Mouse (Mus musculus): ENCODE results near the gene Use1. TPM values are rescaled to one million over a fixed set of nuclear protein-coding genes. Genes with fewer than 3 reads are reported as not detected.

The Use1 gene
- polyA plus RNA-seq, 1 experiment from 2014 or later: 113 TPM

DNA sequence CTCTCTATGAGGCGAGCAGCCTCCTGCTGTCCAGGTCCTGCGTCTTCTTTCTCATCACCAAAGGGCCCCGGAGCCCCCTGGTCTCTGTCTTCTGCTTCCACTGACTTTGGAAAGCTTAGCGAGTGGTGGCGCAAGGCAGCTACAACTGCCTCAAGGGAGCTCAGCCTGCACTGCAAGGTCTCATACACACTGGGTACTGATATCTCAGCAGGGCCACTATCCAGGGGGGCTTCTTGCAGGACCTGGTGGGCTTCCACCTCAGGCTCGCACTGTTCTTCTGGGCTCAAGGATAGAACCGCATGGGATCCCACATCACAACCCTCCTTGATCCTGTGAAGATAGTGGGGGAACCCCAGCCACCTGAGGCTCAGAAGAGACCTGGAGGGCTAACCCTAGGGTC is 27.8 kb downstream of the Use1 start:
- no peak for ATAC-seq (ENCODE audit: low FRiP score, low read depth)
- H3K36me3 ChIP-seq: peaks cover 3% of the 10 kb centered on the region; the same call in 1 of the 2 replicates
- no peak overlapping the region for H3K27ac ChIP-seq (replicated peaks)
- H3K9ac ChIP-seq: no peak overlapping the region
- no peak overlapping the region for H3K4me3 ChIP-seq
- peak overlapping the region; percentile 18; the same call in 1 of the 2 replicates for H3K4me2 ChIP-seq
- no peaks in the 10 kb centered on the region for H3K9me3 ChIP-seq
- H3K4me1 ChIP-seq (replicated peaks): peaks cover 13% of the 10 kb centered on the region
- no peaks in the 10 kb centered on the region for H3K27me3 ChIP-seq
- 82% methylated on average over 7 of the region's 7 CpGs for WGBS

DNA sequence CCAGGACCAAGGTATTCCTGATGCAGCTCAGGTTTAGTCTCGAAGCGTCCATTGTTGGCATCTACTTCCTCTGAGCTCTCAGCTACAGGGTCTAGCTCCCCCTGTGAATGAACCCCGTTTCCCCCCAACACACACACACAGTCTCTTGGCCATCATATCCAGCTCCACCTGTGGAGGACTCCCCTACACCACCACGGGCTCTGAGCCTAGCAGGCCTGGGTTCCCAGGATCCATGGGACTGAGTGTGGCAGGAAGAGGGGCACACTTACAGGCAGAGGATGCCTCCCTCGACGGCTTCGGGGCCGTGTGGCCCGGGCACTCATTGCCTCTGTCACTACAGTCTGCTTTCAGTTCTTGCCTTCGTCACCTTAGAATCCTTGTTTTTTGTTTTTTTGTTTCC is 28.4 kb downstream of the Use1 start:
- 85% methylated on average over 10 of the region's 10 CpGs for WGBS
- Histone ChIP-seq H3K4me1 (replicated peaks) (peaks cover 13% of the 10 kb centered on the region), H3K9me3 (no peaks in the 10 kb centered on the region), H3K4me2 (no peak overlapping the region), H3K9ac (no peak overlapping the region), H3K27ac (replicated peaks) (no peak overlapping the region; the same call in 1 of the 2 replicates), H3K27me3 (no peaks in the 10 kb centered on the region), H3K4me3 (no peak overlapping the region), H3K36me3 (peaks cover 5% of the 10 kb centered on the region; the same call in 1 of the 2 replicates)
- no peak for ATAC-seq (ENCODE audit: low FRiP score, low read depth)

DNA sequence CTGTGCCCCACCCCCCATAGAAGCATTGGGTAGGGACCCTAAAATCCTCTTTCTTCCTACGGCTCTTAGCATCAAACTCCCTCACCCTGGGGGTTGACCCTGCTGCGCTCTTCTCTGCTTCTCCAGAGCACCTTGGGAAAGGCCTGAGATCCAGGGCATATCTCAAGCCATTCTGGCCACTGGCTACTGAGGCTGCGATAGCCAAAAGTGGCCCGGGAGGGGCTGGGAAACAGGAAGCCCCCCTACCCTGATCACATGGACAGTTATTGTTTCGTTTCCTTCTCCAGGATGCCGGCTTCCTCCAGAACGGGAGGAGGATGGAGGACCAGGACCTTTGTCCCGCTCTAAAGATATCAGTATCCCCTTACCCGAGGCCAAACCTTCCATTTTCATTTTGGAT is 29.0 kb downstream of the Use1 start, which contains the start of gene Ushbp1:
Gene Ushbp1, minus strand, starts transcription at position 174 of the 400 bp plus-strand sequence.
- H3K4me2 ChIP-seq: peak within 1 kb of the TSS; percentile 86
- no peaks in the 10 kb centered on the region for H3K27me3 ChIP-seq

DNA sequence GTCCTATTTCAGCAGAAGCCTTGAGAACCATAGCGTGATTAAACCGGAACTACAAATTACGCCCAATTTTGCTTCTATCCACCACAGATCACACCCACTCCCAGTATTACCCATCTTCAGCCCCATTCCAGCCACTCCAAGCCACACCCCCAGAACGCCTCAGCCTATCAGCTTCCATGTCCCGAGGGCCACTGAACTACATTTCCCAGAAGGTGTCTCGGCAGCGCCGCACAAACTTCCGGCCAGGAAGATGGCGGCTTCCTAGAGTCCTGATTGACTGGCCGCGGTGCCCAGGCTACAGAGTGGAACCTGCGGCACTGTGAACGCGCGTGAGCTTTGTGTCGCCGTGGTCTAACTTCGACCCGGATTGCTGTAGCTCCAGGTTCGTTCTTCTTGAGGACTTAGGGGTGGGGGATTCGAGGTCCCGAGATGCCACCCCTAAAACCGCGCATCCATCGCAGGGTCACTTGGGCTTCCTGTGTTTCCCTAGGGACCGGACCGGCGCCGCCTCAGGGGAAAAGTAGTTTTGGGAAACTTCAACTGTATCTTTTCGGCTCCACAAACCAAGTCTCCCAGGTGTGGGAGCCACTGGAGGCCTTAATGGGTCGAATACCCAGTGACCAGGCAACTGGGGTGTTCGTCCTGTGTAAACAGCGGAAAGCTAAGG is 30.1 kb downstream of the Use1 start, which contains the start of gene Babam1:
Gene Babam1, plus strand, starts transcription at position 223 of the 667 bp plus-strand sequence.
- Histone ChIP-seq H3K9ac (peak within 1 kb of the TSS; percentile 55), H3K4me3 (peak within 1 kb of the TSS; percentile 57), H3K27me3 (no peaks in the 10 kb centered on the region), H3K9me3 (no peaks in the 10 kb centered on the region), H3K4me2 (peak within 1 kb of the TSS; percentile 86), H3K4me1 (replicated peaks) (peaks cover 13% of the 10 kb centered on the region), H3K36me3 (peaks cover 5% of the 10 kb centered on the region; the same call in 1 of the 2 replicates), H3K27ac (replicated peaks) (peak within 1 kb of the TSS; percentile 69)
- WGBS: under 1% methylated on average over 34 of the region's 34 CpGs
- peak; percentile 98 for ATAC-seq (ENCODE audit: low FRiP score, low read depth)

More for the DNA sequence above, 29.0 kb downstream of the Use1 start, which contains the start of gene Ushbp1:
- H3K4me1 ChIP-seq (replicated peaks): peaks cover 13% of the 10 kb centered on the region
- no peak for ATAC-seq (ENCODE audit: low FRiP score, low read depth)
- H3K9ac ChIP-seq: no peak within 1 kb of the TSS
- H3K4me3 ChIP-seq: peak within 1 kb of the TSS; percentile 57
- WGBS: 81% methylated on average over 9 of the region's 9 CpGs
- H3K27ac ChIP-seq (replicated peaks): peak within 1 kb of the TSS; percentile 69
- no peaks in the 10 kb centered on the region for H3K9me3 ChIP-seq
- H3K36me3 ChIP-seq: peaks cover 5% of the 10 kb centered on the region; the same call in 1 of the 2 replicates

DNA sequence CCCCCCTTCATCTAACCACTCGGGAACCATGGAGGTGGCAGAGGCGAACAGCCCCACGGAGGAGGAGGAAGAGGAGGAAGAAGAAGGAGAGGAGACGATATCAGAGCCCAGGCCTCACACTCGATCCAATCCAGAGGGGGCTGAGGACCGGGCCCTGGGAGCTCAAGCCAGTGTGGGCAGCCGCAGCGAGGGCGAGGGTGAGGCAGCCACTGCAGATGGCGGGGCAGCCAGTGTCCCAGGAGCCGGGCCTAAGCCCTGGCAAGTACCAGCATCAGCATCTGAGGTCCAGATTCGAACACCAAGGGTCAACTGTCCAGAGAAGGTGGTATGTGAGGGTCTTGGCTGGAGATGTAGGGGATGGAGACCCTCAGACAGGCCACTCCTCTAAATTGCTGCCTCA is 31.1 kb downstream of the Use1 start:
- H3K27ac ChIP-seq (replicated peaks): no peak overlapping the region
- peak overlapping the region; percentile 57 for H3K4me3 ChIP-seq
- H3K36me3 ChIP-seq: peaks cover 5% of the 10 kb centered on the region; the same call in 1 of the 2 replicates
- no peak overlapping the region for H3K9ac ChIP-seq
- peak overlapping the region; percentile 86 for H3K4me2 ChIP-seq
- WGBS: 87% methylated on average over 12 of the region's 12 CpGs
- H3K9me3 ChIP-seq: no peaks in the 10 kb centered on the region
- ATAC-seq (ENCODE audit: low FRiP score, low read depth): no peak
- H3K4me1 ChIP-seq (replicated peaks): peaks cover 13% of the 10 kb centered on the region
- H3K27me3 ChIP-seq: no peaks in the 10 kb centered on the region

DNA sequence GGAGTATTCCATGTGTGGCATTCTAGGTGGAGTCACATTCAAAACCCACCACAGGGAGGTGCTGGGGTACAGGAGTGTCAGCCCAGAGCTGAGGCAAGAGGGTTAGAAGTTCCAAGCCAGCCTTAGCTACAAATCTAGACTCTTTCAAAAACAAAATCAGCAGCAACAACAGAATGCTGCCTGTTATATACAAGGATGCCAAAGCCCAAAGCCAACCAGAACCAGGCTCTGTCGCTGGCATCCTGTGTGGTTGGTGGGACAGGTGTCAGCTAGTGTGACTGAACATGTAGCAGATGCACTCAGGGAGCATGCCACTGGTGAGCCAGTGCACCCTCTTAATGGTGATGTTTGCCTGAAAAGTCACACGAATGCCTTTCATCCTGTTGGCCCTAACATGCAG is 34.2 kb downstream of the Use1 start:
- H3K4me2 ChIP-seq: no peak overlapping the region
- H3K36me3 ChIP-seq: peaks cover 9% of the 10 kb centered on the region; the same call in 1 of the 2 replicates
- no peaks in the 10 kb centered on the region for H3K27me3 ChIP-seq
- no peaks in the 10 kb centered on the region for H3K9me3 ChIP-seq
- H3K27ac ChIP-seq (replicated peaks): no peak overlapping the region
- peaks cover 21% of the 10 kb centered on the region for H3K4me1 ChIP-seq (replicated peaks)
- ATAC-seq (ENCODE audit: low FRiP score, low read depth): no peak
- no peak overlapping the region for H3K9ac ChIP-seq
- H3K4me3 ChIP-seq: no peak overlapping the region
- WGBS: 94% methylated on average over 2 of the region's 2 CpGs

DNA sequence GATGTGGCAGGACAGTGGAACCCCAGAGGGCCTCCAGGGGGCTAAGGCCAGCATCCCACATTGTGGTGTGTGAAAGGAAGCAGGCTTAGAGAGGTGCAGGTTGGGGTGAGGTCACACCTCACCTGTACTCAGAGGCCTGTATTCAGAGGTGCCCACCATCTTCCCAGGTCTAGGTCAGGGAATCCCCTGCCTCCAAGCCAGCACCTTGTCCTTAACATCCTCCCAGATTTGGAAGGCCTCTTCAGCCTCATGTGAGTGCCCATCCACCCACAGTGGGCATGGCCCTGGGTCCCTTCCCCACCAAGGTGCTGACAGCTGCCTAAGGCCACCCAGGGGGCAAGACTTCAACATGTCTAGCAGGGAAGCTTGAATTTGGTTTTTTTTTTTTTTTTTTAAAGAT is 34.8 kb downstream of the Use1 start:
- H3K9me3 ChIP-seq: no peaks in the 10 kb centered on the region
- peaks cover 23% of the 10 kb centered on the region for H3K4me1 ChIP-seq (replicated peaks)
- no peak overlapping the region for H3K4me2 ChIP-seq
- no peak overlapping the region for H3K27ac ChIP-seq (replicated peaks)
- peaks cover 9% of the 10 kb centered on the region; the same call in 1 of the 2 replicates for H3K36me3 ChIP-seq
- no peaks in the 10 kb centered on the region for H3K27me3 ChIP-seq
- ATAC-seq (ENCODE audit: low FRiP score, low read depth): no peak
- no peak overlapping the region for H3K4me3 ChIP-seq
- no peak overlapping the region for H3K9ac ChIP-seq

DNA sequence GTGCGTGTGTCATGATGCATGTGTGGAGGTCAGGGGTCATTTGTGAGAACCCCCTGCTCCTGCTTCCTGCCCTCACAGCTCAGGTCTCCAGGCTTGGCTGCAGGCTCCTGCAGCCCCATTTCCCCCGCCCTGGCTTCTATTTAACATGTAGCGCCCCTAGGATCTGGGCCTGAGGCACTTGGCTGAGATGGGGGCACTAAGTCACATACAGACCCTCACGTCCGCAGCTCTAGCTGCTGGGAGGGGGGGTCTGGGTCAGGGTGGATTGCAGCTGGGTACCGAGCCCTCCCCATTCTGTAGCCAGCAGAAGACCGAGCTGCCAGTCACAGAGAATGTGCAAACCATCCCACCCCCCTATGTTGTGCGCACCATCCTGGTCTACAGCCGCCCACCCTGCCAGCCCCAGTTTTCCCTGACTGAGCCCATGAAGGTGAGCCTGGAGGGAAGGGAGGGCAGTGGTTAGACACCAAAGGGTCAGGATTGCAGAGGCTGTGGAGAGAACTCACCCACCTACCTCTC is 35.9 kb downstream of the Use1 start:
- Histone ChIP-seq H3K36me3 (peaks cover 9% of the 10 kb centered on the region; the same call in 1 of the 2 replicates), H3K27ac (replicated peaks) (no peak overlapping the region), H3K4me3 (no peak overlapping the region), H3K4me1 (replicated peaks) (peaks cover 24% of the 10 kb centered on the region), H3K27me3 (no peaks in the 10 kb centered on the region), H3K9ac (no peak overlapping the region), H3K9me3 (no peaks in the 10 kb centered on the region), H3K4me2 (no peak overlapping the region)
- no peak for ATAC-seq (ENCODE audit: low FRiP score, low read depth)
- WGBS: 85% methylated on average over 9 of the region's 9 CpGs

DNA sequence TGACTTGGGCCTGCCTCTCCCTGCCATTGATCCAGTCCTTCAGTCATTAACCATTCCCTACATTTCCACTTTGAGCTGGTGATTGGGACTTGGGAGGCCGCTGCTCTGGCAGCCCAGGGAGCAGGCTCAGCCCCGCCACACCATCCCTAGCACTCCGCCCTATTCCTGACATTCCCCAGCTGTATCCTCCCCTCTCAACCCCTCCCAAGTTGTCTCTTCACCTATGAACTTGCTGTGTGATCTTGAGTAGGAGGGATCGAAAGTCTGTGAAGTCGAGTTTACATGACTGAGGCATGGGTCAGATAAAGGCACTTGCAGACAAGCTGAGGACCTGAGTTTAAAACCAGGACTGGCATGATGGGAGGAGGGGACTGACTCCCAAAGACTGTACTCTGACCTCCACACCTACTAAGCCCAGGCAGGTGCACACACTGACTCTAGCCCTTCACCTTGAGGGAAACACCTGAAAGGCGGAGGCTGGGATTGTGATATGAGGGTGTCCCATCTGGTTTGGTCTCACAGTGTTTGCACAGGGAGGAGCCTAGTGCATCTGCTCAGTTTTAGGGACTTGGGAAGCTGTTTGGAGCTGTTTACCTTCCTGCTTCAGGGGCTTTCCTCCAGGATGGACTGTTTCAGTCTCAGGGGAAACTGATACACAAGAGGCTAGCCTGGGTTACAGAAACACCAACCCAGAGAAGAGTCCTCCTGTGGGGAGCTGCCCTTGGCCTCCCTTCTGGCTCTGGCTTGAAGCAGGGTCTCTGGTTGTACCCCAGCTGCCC is 36.6 kb downstream of the Use1 start:
- Histone ChIP-seq H3K4me2 (no peak overlapping the region), H3K4me1 (replicated peaks) (peaks cover 20% of the 10 kb centered on the region), H3K4me3 (no peak overlapping the region), H3K36me3 (peaks cover 9% of the 10 kb centered on the region; the same call in 1 of the 2 replicates), H3K9me3 (no peaks in the 10 kb centered on the region), H3K9ac (no peak overlapping the region), H3K27ac (replicated peaks) (no peak overlapping the region), H3K27me3 (no peaks in the 10 kb centered on the region)
- ATAC-seq (ENCODE audit: low FRiP score, low read depth): no peak
- 85% methylated on average over 6 of the region's 6 CpGs for WGBS

DNA sequence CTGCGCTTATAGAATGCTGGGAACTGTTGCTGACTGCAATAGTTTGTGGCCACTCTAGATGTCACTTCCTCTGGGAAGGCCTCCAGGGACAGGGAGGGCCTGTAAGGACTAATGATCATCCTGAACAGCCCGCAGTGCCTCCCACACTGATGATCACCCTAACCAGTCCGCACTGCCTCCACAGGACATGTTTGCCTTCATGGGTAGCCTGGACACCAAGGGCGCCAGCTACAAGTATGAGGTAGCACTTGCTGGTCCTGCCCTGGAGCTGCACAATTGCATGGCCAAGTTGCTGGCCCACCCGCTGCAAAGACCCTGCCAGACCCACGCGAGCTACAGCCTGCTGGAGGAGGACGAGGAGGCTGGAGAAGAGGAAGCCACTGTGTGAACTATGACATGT is 37.4 kb downstream of the Use1 start:
- H3K4me1 ChIP-seq (replicated peaks): peaks cover 20% of the 10 kb centered on the region
- 88% methylated on average over 8 of the region's 8 CpGs for WGBS
- H3K27me3 ChIP-seq: no peaks in the 10 kb centered on the region
- H3K9me3 ChIP-seq: no peaks in the 10 kb centered on the region
- H3K4me3 ChIP-seq: no peak overlapping the region
- H3K9ac ChIP-seq: no peak overlapping the region
- no peak overlapping the region for H3K27ac ChIP-seq (replicated peaks)
- H3K36me3 ChIP-seq: peaks cover 9% of the 10 kb centered on the region; the same call in 1 of the 2 replicates
- H3K4me2 ChIP-seq: no peak overlapping the region
- no peak for ATAC-seq (ENCODE audit: low FRiP score, low read depth)

DNA sequence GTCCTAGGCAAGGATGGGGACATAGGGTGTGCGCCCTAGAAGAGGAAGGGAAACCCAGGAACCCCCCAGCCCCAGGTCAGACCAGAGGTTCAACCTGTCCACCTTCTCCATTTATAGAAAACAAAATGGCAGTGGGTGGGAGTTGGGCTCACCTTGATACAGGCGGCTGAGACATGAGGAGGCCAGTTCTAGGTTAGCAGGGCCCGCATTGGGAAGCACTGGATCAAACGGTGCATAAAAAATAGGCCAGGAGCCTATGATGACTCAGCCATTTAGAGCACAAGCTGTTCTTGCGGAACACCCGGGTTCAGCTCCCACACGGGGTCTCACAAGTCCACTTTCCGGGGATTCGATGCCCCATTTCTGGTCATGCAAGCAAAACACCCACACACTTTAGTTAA is 38.3 kb downstream of the Use1 start:
- 0 out of 2 replicates have a peak, but pooled peaks cover 4% of the 10 kb centered on the region for H3K36me3 ChIP-seq
- ATAC-seq (ENCODE audit: low FRiP score, low read depth): no peak
- 0 out of 2 replicates have a peak overlapping the region, but pooled peaks have one; percentile 98 for H3K4me2 ChIP-seq
- no peaks in the 10 kb centered on the region for H3K27me3 ChIP-seq
- no peak overlapping the region for H3K4me3 ChIP-seq
- no peaks in the 10 kb centered on the region for H3K9me3 ChIP-seq
- no peak overlapping the region for H3K27ac ChIP-seq (replicated peaks)
- no peak overlapping the region for H3K9ac ChIP-seq
- H3K4me1 ChIP-seq (replicated peaks): peaks cover 20% of the 10 kb centered on the region
- WGBS: 83% methylated on average over 9 of the region's 9 CpGs
